Mouse (Mus musculus): ENCODE results near the gene Zfp804b.
"Not testable (repeated sequence)": the region's sequence is repeated elsewhere in the genome, so short reads cannot be mapped to it uniquely, and the experiment has no call there.

The Zfp804b gene

GRCm38 (mm10) chr5:7344145-7345010, at the start of gene Zfp804b:
Gene Zfp804b, minus strand, starts transcription at chr5:7344756.
- no peak for DNase-seq

GRCm38 (mm10) chr5:7364616-7365015, 20.1 kb upstream of the Zfp804b start:
- not testable (repeated sequence) for DNase-seq

GRCm38 (mm10) chr5:7345011-7345389, 444 bp upstream of the Zfp804b start:
- DNase-seq = no peak

- no peak for DNase-seq
These were observed 19.0 kb downstream of the Zfp804b start for GRCm38 (mm10) chr5:7325594-7325993.

- DNase-seq = no peak
These were observed 40.7 kb downstream of the Zfp804b start, which contains the start of gene Tex47 for GRCm38 (mm10) chr5:7303819-7304218. Gene Tex47, plus strand, starts transcription at chr5:7304119.

- DNase-seq = no peak
These were observed 41.6 kb downstream of the Zfp804b start for GRCm38 (mm10) chr5:7302969-7303368.

- no peak for DNase-seq
These were observed 60.2 kb downstream of the Zfp804b start for GRCm38 (mm10) chr5:7284336-7284735.

- no peak for DNase-seq
These were observed 67.7 kb downstream of the Zfp804b start for GRCm38 (mm10) chr5:7276659-7277455.

- DNase-seq = no peak
These were observed 167.0 kb downstream of the Zfp804b start for GRCm38 (mm10) chr5:7177589-7177988.

GRCm38 (mm10) chr5:7139658-7140057, 204.9 kb downstream of the Zfp804b start:
- DNase-seq = no peak

- DNase-seq = no peak
These were observed 242.2 kb downstream of the Zfp804b start for GRCm38 (mm10) chr5:7102387-7102786.

- no peak for DNase-seq
These were observed 270.5 kb downstream of the Zfp804b start for GRCm38 (mm10) chr5:7073936-7074631.

- no peak for DNase-seq
These were observed 337.1 kb downstream of the Zfp804b start for GRCm38 (mm10) chr5:7007468-7007867.

GRCm38 (mm10) chr5:6983993-6984392, 360.6 kb downstream of the Zfp804b start:
- no peak for DNase-seq

- no peak for DNase-seq
These were observed 409.7 kb downstream of the Zfp804b start for GRCm38 (mm10) chr5:6934837-6935236.

- no peak for DNase-seq
These were observed 433.3 kb downstream of the Zfp804b start for GRCm38 (mm10) chr5:6911290-6911689.

- DNase-seq = no peak
These were observed 463.2 kb downstream of the Zfp804b start for GRCm38 (mm10) chr5:6881396-6881795.

- no peak for DNase-seq
These were observed 473.0 kb downstream of the Zfp804b start for GRCm38 (mm10) chr5:6871566-6871965.

- DNase-seq = no peak
These were observed 473.6 kb downstream of the Zfp804b start for GRCm38 (mm10) chr5:6870970-6871369.

- no peak for DNase-seq
These were observed 549.2 kb downstream of the Zfp804b start for GRCm38 (mm10) chr5:6795396-6795795.

- no peak for DNase-seq
These were observed 575.1 kb downstream of the Zfp804b start for GRCm38 (mm10) chr5:6769357-6769892.
